Mouse (Mus musculus) layer of hippocampus, adult 2 months (tissue): ENCODE data around the gene Ntpcr. TPM values are rescaled to one million over a fixed set of nuclear protein-coding genes. Genes with fewer than 3 reads are reported as not detected.

Source experiments
- DNase-seq, 2 experiments: peaks; one replicate each; pipeline ENCODE4 v3.0.0; 2022; ENCODE audit warnings: low spot score in 2 of 2
- H3K27ac ChIP-seq: fragments of 200-600 bp; 2 replicates; pipeline ENCODE4 v1.8.1; 2022
- H3K4me3 ChIP-seq: fragments of 200-600 bp; 2 replicates; pipeline ENCODE4 v1.8.1; 2022; ENCODE audit warnings: mild to moderate bottlenecking
- CTCF ChIP-seq: fragments of 200-600 bp; conservative IDR thresholded peaks from 2 replicates; pipeline ENCODE4 v1.8.1; 2022; ENCODE audit warnings: antibody characterized with exemption, mild to moderate bottlenecking, moderate library complexity
- total RNA-seq, 2 experiments: library from RNA; stranded (reverse); gene quantifications; 2 replicates each; pipeline ENCODE4 v1.2.3; 2021

Gene Ntpcr
- total RNA-seq, 2 experiments from 2014 or later = 21.1 to 24.2 TPM

DNA sequence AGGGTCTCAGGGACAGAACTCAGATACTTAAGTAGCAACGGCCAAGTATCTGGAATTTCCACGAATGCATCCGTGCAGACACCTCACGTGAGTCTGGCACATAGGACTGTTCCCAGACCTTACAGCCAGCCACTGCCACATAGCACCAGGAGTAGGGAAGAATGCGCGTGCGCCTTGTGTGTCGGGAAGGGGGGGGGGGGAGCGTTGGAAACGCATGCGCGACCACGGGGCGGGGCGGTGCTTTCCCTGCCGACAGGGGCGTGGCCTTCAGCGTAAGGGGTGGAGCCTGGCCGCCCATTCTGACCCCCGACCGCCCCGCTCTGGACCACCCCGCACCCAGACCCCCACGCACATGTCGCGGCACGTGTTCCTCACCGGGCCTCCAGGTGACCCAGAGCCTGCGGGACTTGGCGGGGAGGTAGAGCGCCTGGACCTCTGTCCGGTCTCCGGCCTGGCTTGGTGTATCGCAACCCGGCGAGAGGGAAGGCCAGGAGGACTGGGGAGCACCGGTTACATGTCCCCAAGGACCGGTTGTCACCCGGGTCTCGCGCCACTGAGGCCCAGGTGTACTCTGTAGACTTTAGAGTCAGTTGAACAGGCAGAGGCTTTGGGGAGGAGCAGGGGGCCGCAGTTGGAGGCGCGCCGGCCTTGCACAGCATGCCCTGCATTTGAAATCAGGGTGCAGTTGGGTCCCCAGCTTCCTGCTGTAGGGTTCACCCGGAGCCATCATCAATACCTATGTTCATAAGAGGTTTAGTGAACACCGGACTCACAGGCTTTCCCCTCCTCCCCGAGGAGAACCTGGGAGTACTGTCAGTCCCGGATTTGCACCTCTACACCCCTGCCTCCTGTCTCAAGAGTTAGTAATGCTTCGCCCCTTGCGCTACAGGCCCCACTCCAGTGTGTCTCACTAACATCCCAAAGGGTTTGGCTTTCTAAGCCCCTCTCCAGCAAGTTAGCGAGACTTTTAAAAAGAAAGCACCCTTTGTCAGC, 4.5 kb downstream of the Ntpcr start:
- peak overlapping the region; percentile 92 for H3K4me3 ChIP-seq
- peak overlapping the region; percentile 93 for H3K27ac ChIP-seq
- TF ChIP-seq CTCF = 0 out of 2 replicates have a peak, but pooled peaks have one; percentile 9
- peak; percentile 79 to 88 for DNase-seq

DNA sequence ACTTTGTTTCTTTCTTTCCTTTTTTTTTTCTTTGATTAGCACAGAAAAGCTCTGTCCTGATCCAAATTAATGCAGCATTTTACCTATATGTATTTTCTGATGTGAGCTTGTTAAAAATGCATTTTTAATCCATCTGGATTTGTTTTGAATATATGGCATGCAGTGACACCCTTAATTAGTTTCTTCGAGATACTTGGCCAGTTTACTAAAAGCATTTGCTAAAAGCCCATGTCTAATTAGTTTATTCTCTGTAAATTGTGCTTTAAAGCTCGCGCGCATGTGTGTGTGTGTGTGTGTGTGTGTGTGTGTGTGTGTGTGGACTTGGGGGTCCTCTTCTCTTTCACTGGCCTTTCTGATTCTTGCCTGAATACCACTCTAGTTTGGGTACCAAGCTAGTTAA, 9.2 kb downstream of the Ntpcr start:
- H3K4me3 ChIP-seq = no peak overlapping the region
- TF ChIP-seq CTCF = no peak
- H3K27ac ChIP-seq = no peak overlapping the region
- DNase-seq = no peak

DNA sequence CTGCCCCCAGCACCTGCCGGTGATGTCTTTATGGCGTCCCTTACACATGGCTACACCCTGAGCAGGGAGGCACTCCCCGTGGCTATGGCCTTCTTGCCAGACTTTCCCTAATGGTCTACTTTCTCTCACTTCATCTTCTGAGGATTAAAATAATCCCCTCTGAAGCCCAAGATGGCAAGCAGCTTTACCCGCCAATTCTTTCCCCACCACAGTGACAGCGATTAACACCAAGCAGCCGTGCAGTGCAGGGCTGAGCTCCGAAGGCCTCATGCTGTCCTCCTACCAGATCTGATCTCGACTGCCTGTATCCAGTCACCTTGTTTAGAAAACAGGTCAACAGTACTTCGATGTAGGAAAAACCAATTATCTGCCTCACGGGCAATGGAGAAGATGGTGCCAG, 10.9 kb downstream of the Ntpcr start:
- H3K27ac ChIP-seq = no peak overlapping the region
- no peak overlapping the region for H3K4me3 ChIP-seq
- DNase-seq = no peak
- TF ChIP-seq CTCF = no peak

- Histone ChIP-seq H3K4me3 (no peak overlapping the region), H3K27ac (no peak overlapping the region)
- TF ChIP-seq CTCF = no peak
- no peak for DNase-seq
Measured at GRCm38 (mm10) chr8:125741377-125741776, 11.6 kb downstream of the Ntpcr start.

DNA sequence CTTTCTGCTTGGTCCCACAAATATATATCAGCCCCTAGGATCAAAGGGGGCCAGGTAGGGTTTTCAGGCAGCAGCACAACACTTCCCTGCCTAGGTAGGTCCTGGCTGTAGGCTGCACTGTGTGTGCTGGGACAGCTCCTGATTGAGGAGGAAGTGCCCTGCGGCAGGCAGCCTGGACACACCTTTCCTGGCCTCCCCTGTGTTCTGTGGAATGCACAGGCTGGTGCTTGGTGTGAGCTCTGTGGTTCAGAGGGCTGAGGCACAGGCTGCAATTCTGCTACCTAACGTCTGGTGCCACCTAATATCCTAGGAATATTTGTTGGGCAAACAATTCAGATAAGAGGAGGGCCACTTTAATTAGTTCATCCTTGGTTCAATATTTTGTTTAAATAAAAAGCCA, 12.1 kb downstream of the Ntpcr start:
- no peak for TF ChIP-seq CTCF
- DNase-seq = no peak
- no peak overlapping the region for H3K27ac ChIP-seq

GRCm38 (mm10) chr8:125742406-125742805, 12.6 kb downstream of the Ntpcr start:
- no peak for DNase-seq

More for the DNA sequence above, 12.1 kb downstream of the Ntpcr start:
- no peak overlapping the region for H3K4me3 ChIP-seq

DNA sequence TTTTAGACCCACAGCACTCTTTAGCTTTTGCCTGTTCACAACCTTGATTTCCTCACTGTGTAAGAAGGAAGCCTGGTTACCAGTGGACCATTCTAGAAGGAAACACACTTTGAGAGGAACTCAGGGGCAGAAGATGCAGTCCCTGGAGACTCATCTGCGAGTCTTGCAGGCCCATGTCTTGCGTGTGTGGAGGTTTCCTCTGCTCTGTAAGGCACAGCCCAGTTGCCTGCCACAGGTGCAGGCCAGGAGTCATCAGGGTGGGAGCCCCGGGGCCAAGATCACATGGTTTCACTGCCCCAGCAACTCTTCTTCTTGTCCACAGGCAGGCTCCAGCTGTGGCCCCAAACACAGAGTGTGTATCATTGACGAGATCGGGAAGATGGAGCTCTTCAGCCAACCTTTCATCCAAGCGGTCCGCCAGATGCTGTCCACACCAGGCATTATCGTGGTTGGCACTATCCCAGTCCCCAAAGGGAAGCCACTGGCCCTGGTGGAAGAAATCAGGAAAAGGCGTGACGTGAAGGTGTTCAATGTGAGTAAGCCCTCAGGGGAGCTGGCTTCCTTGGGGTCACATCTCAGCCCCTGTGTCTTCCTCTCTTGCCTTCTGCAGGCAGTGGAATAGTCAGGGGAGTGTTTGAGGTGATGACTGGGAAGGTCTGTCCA, 15.3 kb downstream of the Ntpcr start:
- H3K4me3 ChIP-seq = no peak overlapping the region
- DNase-seq = no peak
- H3K27ac ChIP-seq = no peak overlapping the region
- TF ChIP-seq CTCF = no peak

More at GRCm38 (mm10) chr8:125742406-125742805, 12.6 kb downstream of the Ntpcr start:
- H3K4me3 ChIP-seq = no peak overlapping the region
- no peak overlapping the region for H3K27ac ChIP-seq
- TF ChIP-seq CTCF = no peak

DNA sequence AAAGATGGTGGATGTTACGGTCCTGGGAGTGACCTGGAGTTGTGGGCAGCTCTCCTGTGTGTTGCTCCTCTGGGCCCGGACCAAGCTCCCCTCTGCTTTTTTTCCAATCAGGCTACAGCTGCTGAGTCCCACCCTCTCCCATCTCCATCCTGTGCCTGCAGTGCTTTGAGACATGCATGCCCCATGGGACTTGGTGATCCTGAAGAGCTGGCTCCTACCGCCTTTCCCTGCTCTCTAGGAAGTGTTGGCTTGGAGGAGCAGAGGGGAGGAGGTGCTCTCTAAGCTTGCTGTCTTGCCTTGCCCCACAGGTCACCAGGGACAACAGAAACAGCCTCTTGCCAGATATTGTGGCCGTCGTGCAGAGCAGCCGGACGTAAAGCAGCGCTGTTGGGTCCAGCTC, 17.6 kb downstream of the Ntpcr start:
- Histone ChIP-seq H3K4me3 (no peak overlapping the region), H3K27ac (no peak overlapping the region)
- DNase-seq = no peak
- no peak for TF ChIP-seq CTCF

GRCm38 (mm10) chr8:125750846-125751245, 21.1 kb downstream of the Ntpcr start:
- DNase-seq = no peak
- H3K27ac ChIP-seq = no peak overlapping the region
- TF ChIP-seq CTCF = no peak
- no peak overlapping the region for H3K4me3 ChIP-seq

GRCm38 (mm10) chr8:125755896-125756295, 26.1 kb downstream of the Ntpcr start:
- TF ChIP-seq CTCF = no peak
- Histone ChIP-seq H3K27ac (no peak overlapping the region), H3K4me3 (no peak overlapping the region)
- DNase-seq = no peak

GRCm38 (mm10) chr8:125756391-125757105, 26.8 kb downstream of the Ntpcr start:
- peak overlapping the region; percentile 46 for H3K27ac ChIP-seq
- H3K4me3 ChIP-seq = no peak overlapping the region; the same call in 1 of the 2 replicates
- peak in 1 of 2 experiments; percentile 25 for DNase-seq
- TF ChIP-seq CTCF = no peak

GRCm38 (mm10) chr8:125757106-125757496, 27.3 kb downstream of the Ntpcr start:
- DNase-seq = no peak
- no peak for TF ChIP-seq CTCF
- H3K4me3 ChIP-seq = no peak overlapping the region
- peak overlapping the region; percentile 46; the same call in 1 of the 2 replicates for H3K27ac ChIP-seq

DNA sequence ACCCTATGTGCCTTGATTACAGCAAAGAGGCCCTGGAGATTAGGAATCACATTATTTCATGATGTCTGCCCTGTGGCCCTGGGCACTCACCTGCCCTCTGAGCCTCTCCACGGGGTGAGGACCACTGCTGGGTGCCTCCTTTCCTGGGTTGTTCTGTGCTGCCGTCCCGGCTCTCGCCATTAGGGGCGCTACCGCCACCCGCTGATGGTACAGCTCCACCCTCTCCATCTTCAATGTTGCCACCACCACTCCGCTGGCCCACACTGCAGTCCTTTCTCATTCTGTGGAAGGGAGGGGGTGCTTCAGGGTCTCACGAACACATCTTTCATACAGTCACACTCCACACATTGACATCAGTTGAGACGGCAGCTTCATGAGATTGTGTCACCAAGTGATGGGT, 29.3 kb downstream of the Ntpcr start:
- peak; percentile 75 for TF ChIP-seq CTCF
- peak in 1 of 2 experiments; percentile 25 for DNase-seq
- Histone ChIP-seq H3K27ac (no peak overlapping the region), H3K4me3 (no peak overlapping the region)
